In genomic region chr15:81120946-81121345, GRCm38 (mm10) we compare ENCODE assay signal across 24 mouse cellular contexts.
A peak's percentile ranks its signal among the peaks of the same experiment; 100 is the strongest.
DNase-seq lines count a peak whose midpoint lies in the region; ATAC-seq lines count a peak whose summit lies in the region.
"Had no signal": no experiment of that assay in that cellular context is flagged by ENCODE, and none has a peak within 500 bp of the region (broad histone marks: within the 10 kb centered on the region; RNA-seq: fewer than 3 reads in every experiment).

No protein-coding gene starts in this region.

- no peak overlapping the region for H3K4me3 ChIP-seq in heart, embryonic 12.5 days
- H3K4me3 ChIP-seq: forebrain, embryonic 10.5 days; forebrain, embryonic 13.5 days; heart, embryonic 13.5 days had no signal

- no peaks in the 10 kb centered on the region for H3K27me3 ChIP-seq in heart, embryonic 12.5 days (replicated peaks)
- H3K27me3 ChIP-seq: forebrain, embryonic 13.5 days; heart, embryonic 13.5 days had no signal

- peak; percentile 27 to 79 for DNase-seq in adrenal gland, adult (ENCODE audit: inconsistent age in 2 of 2, low spot score in 1 of 2)
- no peak for DNase-seq in adrenal gland, postnatal 4 days (ENCODE audit: low spot score in 2 of 2)
- DNase-seq in heart, adult 11 months: peak; percentile 79
- peak; percentile 34 to 36 for DNase-seq in adrenal gland, postnatal 36 days
- DNase-seq in thymus, postnatal 36 days: no peak
- DNase-seq: cerebellum, adult 11-12 months; cerebellum, adult 8-10 months; cerebellum, postnatal 10 days; cerebellum, postnatal 36 days; gastrocnemius, postnatal 10 days; heart, adult 18-20 months; heart, postnatal 14 days; heart, postnatal 4 days; kidney, adult 2 months had no signal

- H3K4me2 ChIP-seq in heart, embryonic 12.5 days: no peak overlapping the region
- H3K4me2 ChIP-seq: forebrain, embryonic 13.5 days; heart, embryonic 13.5 days; hindbrain, embryonic 14.5 days had no signal

- peaks cover 11% of the 10 kb centered on the region for H3K4me1 ChIP-seq in heart, embryonic 12.5 days (replicated peaks)

- WGBS in heart, embryonic 12.5 days: 84% methylated on average over 7 of the region's 7 CpGs

- no peak overlapping the region for H3K9ac ChIP-seq in heart, embryonic 12.5 days
- H3K9ac ChIP-seq: forebrain, embryonic 13.5 days; heart, embryonic 13.5 days; hindbrain, embryonic 14.5 days had no signal

- H3K36me3 ChIP-seq in heart, embryonic 12.5 days: peaks cover 4% of the 10 kb centered on the region

- no peak for ATAC-seq in heart, embryonic 12.5 days (ENCODE audit: insufficient number of reproducible peaks, low FRiP score)
- ATAC-seq: activated CD4-positive, CD25-positive, alpha-beta regulatory T cell, adult 4 months; forebrain, embryonic 13.5 days; forebrain, embryonic 16.5 days; hindbrain, postnatal 0 days; inflammation-experienced regulatory T-cells, adult 6 months; intestine, postnatal 0 days had no signal

- no peak overlapping the region for H3K27ac ChIP-seq in heart, embryonic 12.5 days (ENCODE audit: poor library complexity, severe bottlenecking)
- H3K27ac ChIP-seq: forebrain, embryonic 10.5 days; heart, embryonic 13.5 days; hindbrain, embryonic 14.5 days; hindbrain, postnatal 0 days had no signal

- no peaks in the 10 kb centered on the region for H3K9me3 ChIP-seq in heart, embryonic 12.5 days (replicated peaks)
- H3K9me3 ChIP-seq: forebrain, embryonic 10.5 days; forebrain, embryonic 13.5 days; heart, embryonic 13.5 days had no signal

Comparison
In these comparisons a context has a peak if more than half of its experiments do, and no peak if none do; other contexts are left out.
1. DNase-seq: peak in adrenal gland, adult (2 of 2), heart, adult 11 months (single experiment) and adrenal gland, postnatal 36 days (2 of 2); none in adrenal gland, postnatal 4 days (0 of 2) and thymus, postnatal 36 days (0 of 2).